Mouse (Mus musculus) liver, embryonic 15.5 days (tissue): ENCODE measurements around the gene Vat1. TPM values are rescaled to one million over a fixed set of nuclear protein-coding genes. Genes with fewer than 3 reads are reported as not detected.
A peak's percentile ranks its signal among the peaks of the same experiment; 100 is the strongest.
"Not testable (repeated sequence)": the region's sequence is repeated elsewhere in the genome, so short reads cannot be mapped to it uniquely, and the experiment has no call there.

ENCODE experiments used
- ATAC-seq: fragments of 200-750 bp; cut with Nextera tagmentation; 2 replicates; pipeline ENCODE4 v1.8.0; 2017; ENCODE audit warnings: moderate number of reproducible peaks, mild to moderate bottlenecking, moderate library complexity; ENCODE audit not compliant: insufficient read depth
- H3K27ac ChIP-seq: fragments of 300-500 bp; sonication (generic); replicated peaks from 2 replicates; pipeline ENCODE4 v1.5.1; 2015; ENCODE audit warnings: mild to moderate bottlenecking, inconsistent platforms
- H3K27me3 ChIP-seq: fragments of 300-500 bp; sonication (generic); 2 replicates; pipeline ENCODE4 v1.6.1; 2015; ENCODE audit warnings: mild to moderate bottlenecking, inconsistent platforms
- H3K36me3 ChIP-seq: fragments of 300-500 bp; sonication (generic); replicated peaks from 2 replicates; pipeline ENCODE4 v1.6.1; 2015; ENCODE audit warnings: moderate library complexity, mild to moderate bottlenecking, inconsistent platforms
- H3K4me1 ChIP-seq: fragments of 300-500 bp; sonication (generic); replicated peaks from 2 replicates; pipeline ENCODE4 v1.6.1; 2015; ENCODE audit warnings: inconsistent platforms
- H3K4me2 ChIP-seq: fragments of 300-500 bp; sonication (generic); 2 replicates; pipeline ENCODE4 v1.6.1; 2015; ENCODE audit warnings: moderate library complexity, mild to moderate bottlenecking, inconsistent platforms
- H3K4me3 ChIP-seq: fragments of 300-500 bp; sonication (generic); replicated peaks from 2 replicates; pipeline ENCODE4 v1.5.1; 2015; ENCODE audit warnings: mild to moderate bottlenecking, inconsistent platforms
- H3K9ac ChIP-seq: fragments of 300-500 bp; sonication (generic); 2 replicates; pipeline ENCODE4 v1.6.1; 2015; ENCODE audit warnings: moderate library complexity, mild to moderate bottlenecking, inconsistent platforms
- H3K9me3 ChIP-seq: fragments of 300-500 bp; sonication (generic); replicated peaks from 2 replicates; pipeline ENCODE4 v1.6.1; 2016; ENCODE audit warnings: inconsistent platforms
- WGBS: fragments of 180-500 bp; shearing (Covaris S2); methylation state at CpG from one replicate; pipeline ENCODE4 v1.1.7; 2015; ENCODE audit warnings: mixed read lengths; ENCODE audit not compliant: insufficient replicate concordance; 5-methylcytosine and 5-hydroxymethylcytosine counted together
- polyA plus RNA-seq: library from polyadenylated mRNA; unstranded; fragments of >200 nt; fragmentation: Nextera tagmentation; extraction: Ambion mirVana; gene quantifications from 2 replicates; pipeline ENCODE4 v1.2.1, GENCODE M21; 2015

Gene Vat1
- polyA plus RNA-seq, 1 experiment from 2014 or later = 10.0 TPM

- H3K27ac ChIP-seq = no peak overlapping the region
- H3K4me1 ChIP-seq = peaks cover 15% of the 10 kb centered on the region
- WGBS = 53% methylated on average over 4 of the region's 4 CpGs
- no peak overlapping the region for H3K4me3 ChIP-seq
- H3K36me3 ChIP-seq = no peaks in the 10 kb centered on the region
- no peak overlapping the region for H3K4me2 ChIP-seq
- no peaks in the 10 kb centered on the region for H3K9me3 ChIP-seq
- H3K9ac ChIP-seq = no peak overlapping the region
- no peak for ATAC-seq
- H3K27me3 ChIP-seq = peaks cover 27% of the 10 kb centered on the region
These were observed 11.1 kb upstream of the Vat1 start for GRCm38 (mm10) chr11:101477194-101477551.

DNA sequence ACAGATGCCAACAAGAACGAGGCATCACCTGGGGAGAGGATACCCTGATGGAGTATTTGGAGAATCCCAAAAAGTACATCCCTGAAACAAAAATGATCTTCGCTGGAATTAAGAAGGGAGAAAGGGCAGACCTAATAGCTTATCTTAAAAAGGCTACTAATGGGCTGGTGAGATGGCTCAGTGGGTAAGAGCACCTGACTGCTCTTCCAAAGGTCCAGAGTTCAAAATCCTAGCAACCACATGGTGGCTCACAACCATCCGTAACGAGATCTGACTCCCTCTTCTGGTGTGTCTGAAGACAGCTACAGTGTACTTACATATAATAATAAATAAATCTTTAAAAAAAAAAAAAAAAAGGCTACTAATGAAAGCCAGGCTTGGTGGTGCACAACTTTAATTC is 10.3 kb upstream of the Vat1 start:
- peaks cover 34% of the 10 kb centered on the region for H3K27me3 ChIP-seq
- not testable (repeated sequence) for H3K4me2 ChIP-seq, ATAC-seq, H3K27ac ChIP-seq, H3K9me3 ChIP-seq, H3K36me3 ChIP-seq, H3K4me3 ChIP-seq, H3K9ac ChIP-seq
- H3K4me1 ChIP-seq = peaks cover 15% of the 10 kb centered on the region
- WGBS = 60% methylated on average over 4 of the region's 4 CpGs

DNA sequence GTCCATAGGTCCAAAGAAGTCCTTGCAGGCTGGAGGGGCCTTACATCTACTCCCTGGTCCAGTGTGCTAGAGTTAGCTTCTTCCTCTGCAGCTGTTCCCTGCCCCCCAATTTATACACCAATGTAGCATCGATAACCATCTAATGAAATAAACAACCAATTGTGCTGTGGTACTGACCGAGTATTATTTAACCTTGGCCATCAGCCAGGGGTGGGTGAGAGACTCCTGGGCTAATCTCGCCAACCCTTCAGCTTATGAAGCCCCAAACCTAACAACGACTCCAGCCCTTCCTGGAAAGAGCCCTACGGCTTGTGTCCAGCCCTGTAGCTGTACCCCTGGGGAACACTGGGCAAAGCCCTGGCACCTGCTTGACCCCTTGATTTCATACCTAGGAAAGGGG is 8.3 kb upstream of the Vat1 start:
- no peak for ATAC-seq
- no peak overlapping the region for H3K27ac ChIP-seq
- WGBS = 66% methylated on average over 5 of the region's 5 CpGs
- H3K4me2 ChIP-seq = no peak overlapping the region
- no peaks in the 10 kb centered on the region for H3K36me3 ChIP-seq
- peaks cover 5% of the 10 kb centered on the region for H3K4me1 ChIP-seq
- H3K9me3 ChIP-seq = no peaks in the 10 kb centered on the region
- peaks cover 48% of the 10 kb centered on the region for H3K27me3 ChIP-seq
- no peak overlapping the region for H3K4me3 ChIP-seq
- H3K9ac ChIP-seq = no peak overlapping the region

DNA sequence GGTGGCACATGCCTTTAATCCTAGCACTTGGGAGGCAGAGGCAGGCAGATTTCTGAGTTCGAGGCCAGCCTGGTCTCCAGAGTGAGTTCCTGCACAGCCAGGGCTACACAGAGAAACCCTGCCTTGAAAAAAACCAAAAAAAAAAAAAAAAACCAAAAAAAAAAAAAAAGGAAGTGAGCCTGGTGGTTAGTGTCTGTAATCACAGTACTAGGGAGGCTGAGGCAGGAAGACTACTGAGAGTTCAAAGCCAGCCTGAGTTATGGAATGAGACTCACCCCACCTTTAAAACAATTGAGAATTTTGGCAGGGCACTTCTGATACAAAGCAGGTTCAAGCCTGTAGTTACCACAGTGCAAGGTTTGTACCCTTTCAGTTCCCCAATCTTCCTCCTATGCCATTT is 7.7 kb upstream of the Vat1 start:
- H3K9ac ChIP-seq, H3K4me2 ChIP-seq, H3K4me1 ChIP-seq, ATAC-seq, H3K4me3 ChIP-seq, H3K27ac ChIP-seq, H3K36me3 ChIP-seq, H3K9me3 ChIP-seq: not testable (repeated sequence)
- WGBS = 42% methylated on average over 1 of the region's 1 CpGs
- peaks cover 50% of the 10 kb centered on the region for H3K27me3 ChIP-seq

GRCm38 (mm10) chr11:101472336-101472735 is 6.3 kb upstream of the Vat1 start:
- Histone ChIP-seq H3K4me1 (peaks cover 18% of the 10 kb centered on the region), H3K4me3 (no peak overlapping the region), H3K27me3 (peaks cover 63% of the 10 kb centered on the region), H3K9ac (no peak overlapping the region), H3K9me3 (no peaks in the 10 kb centered on the region), H3K36me3 (no peaks in the 10 kb centered on the region), H3K27ac (no peak overlapping the region), H3K4me2 (no peak overlapping the region)
- no peak for ATAC-seq
- WGBS = 51% methylated on average over 7 of the region's 7 CpGs

DNA sequence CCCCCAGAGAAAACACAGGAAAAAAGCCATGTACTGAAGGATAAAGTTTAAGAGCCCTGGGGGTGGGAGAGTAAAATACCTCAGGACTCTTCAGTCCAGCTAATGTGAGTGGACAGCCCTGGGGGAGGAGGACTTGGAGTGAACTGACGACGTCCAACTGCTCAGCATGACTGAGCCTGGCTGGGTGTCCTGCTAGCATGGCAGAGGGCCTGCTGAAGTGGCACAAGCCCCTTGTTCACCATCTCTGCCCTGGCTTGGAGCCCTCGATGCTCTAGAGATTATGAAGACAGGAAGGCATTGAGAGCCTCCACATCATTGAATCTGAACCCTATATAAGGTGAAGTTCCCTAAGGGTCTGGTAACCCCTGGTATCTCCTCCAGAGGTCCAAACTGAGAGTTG is 5.9 kb upstream of the Vat1 start:
- peaks cover 22% of the 10 kb centered on the region for H3K4me1 ChIP-seq
- no peaks in the 10 kb centered on the region for H3K36me3 ChIP-seq

DNA sequence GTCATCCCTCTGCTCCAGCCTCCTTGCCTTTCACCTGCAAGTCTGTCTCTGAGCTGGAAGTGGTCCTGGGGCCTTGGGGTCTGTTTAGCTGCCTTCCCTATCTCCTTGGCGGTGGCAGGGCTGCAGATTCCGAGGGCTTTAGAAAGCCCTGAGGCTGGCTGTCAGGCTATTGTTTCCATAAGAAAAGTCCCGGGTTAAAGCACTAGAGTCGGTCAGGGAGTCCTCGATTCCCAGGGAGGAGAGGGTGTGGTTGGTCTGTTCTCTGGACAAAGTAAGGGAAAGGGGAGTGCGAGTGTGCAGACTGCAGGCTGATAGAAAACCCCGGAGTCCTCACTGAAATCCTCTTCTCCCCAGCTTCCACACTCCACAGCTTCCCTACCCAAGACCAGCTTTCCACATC is 4.2 kb upstream of the Vat1 start:
- WGBS = 61% methylated on average over 7 of the region's 7 CpGs
- peaks cover 85% of the 10 kb centered on the region for H3K27me3 ChIP-seq
- H3K27ac ChIP-seq = no peak overlapping the region
- no peak overlapping the region for H3K4me2 ChIP-seq
- no peaks in the 10 kb centered on the region for H3K9me3 ChIP-seq
- H3K4me1 ChIP-seq = peaks cover 38% of the 10 kb centered on the region
- ATAC-seq = no peak
- H3K36me3 ChIP-seq = no peaks in the 10 kb centered on the region
- H3K4me3 ChIP-seq = no peak overlapping the region
- no peak overlapping the region for H3K9ac ChIP-seq

More for the DNA sequence above, 5.9 kb upstream of the Vat1 start:
- no peak overlapping the region for H3K9ac ChIP-seq
- ATAC-seq = no peak
- no peak overlapping the region for H3K4me3 ChIP-seq
- H3K4me2 ChIP-seq = no peak overlapping the region
- no peak overlapping the region for H3K27ac ChIP-seq
- H3K9me3 ChIP-seq = no peaks in the 10 kb centered on the region
- WGBS = 62% methylated on average over 3 of the region's 3 CpGs
- peaks cover 67% of the 10 kb centered on the region for H3K27me3 ChIP-seq

DNA sequence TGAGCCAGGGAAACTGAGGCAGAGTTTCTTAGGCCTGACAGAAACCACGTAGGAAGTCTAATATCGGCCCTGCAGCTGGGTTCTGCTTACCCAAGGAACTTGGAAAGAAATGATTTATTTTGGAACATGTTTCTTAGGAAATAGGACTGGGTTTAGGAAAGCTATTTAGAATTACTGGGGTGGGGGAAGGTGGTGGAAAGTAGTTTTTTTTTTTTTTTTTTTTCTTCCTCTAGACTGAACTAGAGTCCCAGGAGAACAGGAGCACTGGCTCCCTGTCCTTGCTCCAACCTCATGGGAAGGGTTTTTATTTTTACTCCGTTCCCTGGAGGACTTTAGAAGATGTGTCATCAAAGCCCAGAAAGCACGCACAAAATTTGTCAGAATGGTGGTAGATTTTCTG is 3.1 kb upstream of the Vat1 start:
- H3K36me3 ChIP-seq = no peaks in the 10 kb centered on the region
- H3K9ac ChIP-seq = no peak overlapping the region
- peak overlapping the region; percentile 94; the same call in 1 of the 2 replicates for H3K4me2 ChIP-seq
- peaks cover 49% of the 10 kb centered on the region for H3K4me1 ChIP-seq
- H3K4me3 ChIP-seq = no peak overlapping the region
- H3K9me3 ChIP-seq = no peaks in the 10 kb centered on the region
- WGBS = 61% methylated on average over 4 of the region's 4 CpGs
- peaks cover 91% of the 10 kb centered on the region for H3K27me3 ChIP-seq
- no peak overlapping the region for H3K27ac ChIP-seq
- ATAC-seq = no peak

- H3K27me3 ChIP-seq = peaks cover 93% of the 10 kb centered on the region
- no peaks in the 10 kb centered on the region for H3K9me3 ChIP-seq
- ATAC-seq = no peak
- peak overlapping the region; percentile 94 for H3K4me2 ChIP-seq
- H3K36me3 ChIP-seq = no peaks in the 10 kb centered on the region
- 0 out of 2 replicates have a peak overlapping the region, but pooled peaks have one; percentile 54 for H3K9ac ChIP-seq
- peaks cover 53% of the 10 kb centered on the region for H3K4me1 ChIP-seq
- H3K27ac ChIP-seq = no peak overlapping the region
- 10% methylated on average over 13 of the region's 13 CpGs for WGBS
- H3K4me3 ChIP-seq = peak overlapping the region; percentile 65
These were observed 2.7 kb upstream of the Vat1 start for GRCm38 (mm10) chr11:101468731-101469130.

GRCm38 (mm10) chr11:101468263-101468688 is 2.2 kb upstream of the Vat1 start:
- H3K9me3 ChIP-seq = no peaks in the 10 kb centered on the region
- peaks cover 58% of the 10 kb centered on the region for H3K4me1 ChIP-seq
- H3K27ac ChIP-seq = no peak overlapping the region
- no peak for ATAC-seq
- WGBS = under 1% methylated on average over 30 of the region's 31 CpGs
- H3K36me3 ChIP-seq = no peaks in the 10 kb centered on the region
- H3K4me2 ChIP-seq = peak overlapping the region; percentile 94
- H3K9ac ChIP-seq = peak overlapping the region; percentile 54
- H3K27me3 ChIP-seq = peaks cover 95% of the 10 kb centered on the region
- H3K4me3 ChIP-seq = peak overlapping the region; percentile 65

GRCm38 (mm10) chr11:101467477-101468262 is 1.6 kb upstream of the Vat1 start:
- peak overlapping the region; percentile 65 for H3K4me3 ChIP-seq
- peaks cover 64% of the 10 kb centered on the region for H3K4me1 ChIP-seq
- peak; percentile 70 for ATAC-seq
- H3K36me3 ChIP-seq = no peaks in the 10 kb centered on the region
- no peaks in the 10 kb centered on the region for H3K9me3 ChIP-seq
- H3K27ac ChIP-seq = no peak overlapping the region
- peak overlapping the region; percentile 94 for H3K4me2 ChIP-seq
- peaks cover 89% of the 10 kb centered on the region for H3K27me3 ChIP-seq
- under 1% methylated on average over 53 of the region's 54 CpGs for WGBS
- H3K9ac ChIP-seq = peak overlapping the region; percentile 54

DNA sequence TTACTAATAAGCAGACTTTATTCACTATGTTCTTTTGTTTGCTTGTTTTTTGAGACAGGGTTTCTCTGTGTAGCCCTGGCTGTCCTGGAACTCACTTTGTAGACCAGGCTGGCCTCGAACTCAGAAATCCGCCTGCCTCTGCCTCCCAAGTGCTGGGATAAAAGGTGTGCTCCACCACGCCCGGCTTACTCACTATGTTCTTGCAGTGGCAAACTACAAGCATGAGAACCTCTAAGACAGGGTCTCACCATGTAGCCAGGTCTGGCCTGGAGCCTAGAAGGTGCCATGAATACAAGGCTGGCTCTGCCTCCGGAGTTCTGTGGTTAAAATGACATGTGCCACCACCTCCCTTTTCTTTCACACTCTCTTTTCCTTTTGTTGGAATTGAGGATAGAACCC is 521 bp upstream of the Vat1 start:
- WGBS = 48% methylated on average over 5 of the region's 5 CpGs
- Histone ChIP-seq H3K4me1 (peaks cover 69% of the 10 kb centered on the region), H3K4me2 (peak overlapping the region; percentile 94), H3K4me3 (peak overlapping the region; percentile 67), H3K27me3 (peaks cover 82% of the 10 kb centered on the region), H3K9ac (peak overlapping the region; percentile 62; the same call in 1 of the 2 replicates)
- not testable (repeated sequence) for H3K27ac ChIP-seq, ATAC-seq, H3K9me3 ChIP-seq, H3K36me3 ChIP-seq
